Mouse (Mus musculus) Muller cell, postnatal 12 days (primary cell): Measurements from ENCODE around the gene H2-DMb2.

ENCODE experiments used
- DNase-seq: peaks from one replicate; pipeline ENCODE4 v3.0.0-alpha.2; 2015; ENCODE audit errors: inconsistent ontology term

H2-DMb2 gene

DNA sequence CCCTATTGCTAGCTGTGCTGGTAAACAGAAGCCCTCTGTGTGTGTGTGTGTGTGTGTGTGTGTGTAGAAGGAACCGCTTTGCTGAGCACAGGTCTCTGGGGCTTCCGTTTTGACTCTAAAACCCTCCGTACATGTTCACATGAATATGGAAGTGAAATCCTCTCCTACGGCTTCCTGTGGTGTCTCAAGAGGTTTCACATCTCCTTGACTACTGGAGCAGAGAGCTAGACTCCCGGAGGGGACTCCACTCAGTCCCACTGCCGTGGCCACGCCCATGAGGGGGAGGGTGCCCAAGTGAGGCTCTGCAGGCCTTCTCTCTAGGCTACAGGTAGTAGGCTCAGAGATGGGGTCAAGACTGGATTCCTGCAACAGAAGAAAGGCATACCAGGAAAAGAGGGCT lies at the start of gene H2-DMb2:
TSS of gene H2-DMb2 (plus strand) at position 275 of the 400 bp plus-strand sequence.
- no peak for DNase-seq

GRCm38 (mm10) chr17:34094283-34095035 lies 48.6 kb upstream of the H2-DMb2 start:
- no peak for DNase-seq

GRCm38 (mm10) chr17:34096497-34097010 lies 46.6 kb upstream of the H2-DMb2 start:
- no peak for DNase-seq

- no peak for DNase-seq
Measured at GRCm38 (mm10) chr17:34097272-34097671, 45.8 kb upstream of the H2-DMb2 start.

GRCm38 (mm10) chr17:34098709-34099479 lies 44.2 kb upstream of the H2-DMb2 start:
- DNase-seq: no peak

- DNase-seq: no peak
Measured at GRCm38 (mm10) chr17:34099531-34099930, 43.6 kb upstream of the H2-DMb2 start.

GRCm38 (mm10) chr17:34101185-34101584 lies 41.9 kb upstream of the H2-DMb2 start:
- DNase-seq: no peak

DNA sequence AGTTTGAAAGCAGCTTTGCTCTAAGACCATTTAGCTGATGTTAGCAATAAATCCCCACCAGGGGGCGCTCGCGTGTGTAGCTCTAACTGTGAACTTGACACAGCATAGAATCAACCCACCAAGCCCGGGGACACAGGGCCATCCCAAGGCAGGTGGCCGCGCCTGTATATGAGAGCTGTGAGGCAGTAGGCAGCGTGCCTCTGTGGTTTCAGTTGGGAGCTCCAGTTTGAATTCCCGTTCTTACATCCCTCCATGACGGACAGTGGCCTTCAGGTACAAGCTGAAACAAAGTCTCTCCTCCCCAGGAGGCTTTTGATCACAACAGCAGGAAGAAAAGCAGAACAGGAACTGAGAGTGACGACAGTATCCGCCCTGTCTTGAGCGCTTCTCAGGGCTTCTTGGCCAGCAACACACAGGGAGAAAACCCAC lies 41.5 kb upstream of the H2-DMb2 start:
- DNase-seq: peak; percentile 94

DNA sequence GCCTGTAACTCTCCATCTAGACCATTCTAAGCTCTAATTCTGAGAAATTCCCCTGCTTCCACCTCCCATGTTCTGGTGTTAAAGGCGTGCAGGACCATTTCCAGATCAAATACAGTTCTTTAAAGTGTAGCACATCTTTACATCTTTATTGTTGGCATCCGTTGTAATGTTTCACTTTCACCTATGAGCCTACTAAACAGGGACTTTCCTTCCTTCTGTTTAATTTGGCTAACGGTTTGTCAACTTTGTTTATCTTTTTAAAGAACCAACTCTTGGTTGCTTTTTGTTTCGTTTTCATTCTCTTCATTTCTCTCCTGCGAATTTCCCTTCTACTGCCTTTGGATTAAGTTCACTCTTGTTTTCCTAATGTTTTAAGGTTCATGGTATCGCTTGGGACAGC lies 40.3 kb upstream of the H2-DMb2 start:
- DNase-seq: no peak

DNA sequence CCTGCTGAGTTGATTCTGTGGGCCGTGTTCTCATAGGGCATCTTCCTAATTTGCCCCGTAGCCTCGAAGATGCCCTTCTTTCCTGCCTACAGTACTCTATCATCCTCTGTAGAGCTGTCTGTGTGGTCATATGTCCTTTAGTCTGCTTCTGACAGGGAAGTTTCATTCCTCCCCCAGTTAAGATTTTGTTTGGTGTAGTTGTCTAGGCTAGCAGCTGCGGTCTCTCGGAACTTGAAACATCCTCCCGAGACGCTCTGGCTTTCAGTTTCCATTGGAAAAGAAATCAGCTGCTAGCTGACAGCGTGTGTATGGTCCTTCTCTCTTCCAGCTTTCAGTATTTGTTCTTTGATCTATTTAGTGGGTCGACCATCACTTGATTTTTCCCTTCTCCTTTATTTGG lies 38.3 kb upstream of the H2-DMb2 start:
- DNase-seq: no peak

DNA sequence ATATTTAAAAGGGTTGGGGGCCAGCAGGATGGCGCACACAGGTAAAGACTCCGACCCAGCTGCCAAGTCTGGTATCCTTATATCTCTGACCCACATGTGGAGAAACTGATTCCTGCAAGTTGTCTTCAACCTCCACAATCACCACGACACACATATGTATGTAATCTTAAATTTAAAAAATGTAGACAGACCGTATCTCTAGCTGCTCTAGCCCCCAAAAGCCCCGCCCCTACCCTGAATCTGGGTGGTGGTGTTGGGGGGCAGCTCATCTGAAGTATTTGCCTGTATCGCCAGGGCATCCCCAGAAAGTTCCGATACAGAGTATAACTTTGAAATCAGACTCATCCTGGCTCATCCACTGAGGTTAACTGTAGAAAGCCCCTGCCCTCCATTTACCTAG lies 36.6 kb upstream of the H2-DMb2 start:
- no peak for DNase-seq

GRCm38 (mm10) chr17:34107109-34107867 lies 35.8 kb upstream of the H2-DMb2 start:
- no peak for DNase-seq

GRCm38 (mm10) chr17:34108460-34108859 lies 34.6 kb upstream of the H2-DMb2 start:
- no peak for DNase-seq

- peak; percentile 17 for DNase-seq
Measured at GRCm38 (mm10) chr17:34109038-34109805, 33.9 kb upstream of the H2-DMb2 start.

DNA sequence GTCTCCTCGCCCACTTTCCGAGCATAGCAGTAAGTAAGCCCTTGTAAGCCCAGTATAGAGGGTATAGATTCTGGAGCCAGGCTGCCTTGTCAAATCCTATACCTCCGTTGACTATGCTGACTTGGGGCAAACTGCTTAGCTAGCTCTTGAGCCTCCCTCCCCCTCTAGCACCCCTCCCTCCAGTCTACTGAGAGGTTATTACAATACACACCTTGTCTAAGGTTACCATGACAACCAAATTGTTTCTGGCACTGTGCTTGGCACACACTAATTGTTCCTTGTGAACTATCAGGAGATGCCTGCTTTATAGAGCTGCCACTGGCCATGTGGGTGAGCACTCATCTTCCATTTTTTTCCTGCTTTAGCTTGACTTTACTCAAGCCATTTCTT lies 33.3 kb upstream of the H2-DMb2 start:
- peak; percentile 17 for DNase-seq

GRCm38 (mm10) chr17:34110309-34110708 lies 32.8 kb upstream of the H2-DMb2 start:
- no peak for DNase-seq

- no peak for DNase-seq
Measured at GRCm38 (mm10) chr17:34114114-34114513, 29.0 kb upstream of the H2-DMb2 start.

DNA sequence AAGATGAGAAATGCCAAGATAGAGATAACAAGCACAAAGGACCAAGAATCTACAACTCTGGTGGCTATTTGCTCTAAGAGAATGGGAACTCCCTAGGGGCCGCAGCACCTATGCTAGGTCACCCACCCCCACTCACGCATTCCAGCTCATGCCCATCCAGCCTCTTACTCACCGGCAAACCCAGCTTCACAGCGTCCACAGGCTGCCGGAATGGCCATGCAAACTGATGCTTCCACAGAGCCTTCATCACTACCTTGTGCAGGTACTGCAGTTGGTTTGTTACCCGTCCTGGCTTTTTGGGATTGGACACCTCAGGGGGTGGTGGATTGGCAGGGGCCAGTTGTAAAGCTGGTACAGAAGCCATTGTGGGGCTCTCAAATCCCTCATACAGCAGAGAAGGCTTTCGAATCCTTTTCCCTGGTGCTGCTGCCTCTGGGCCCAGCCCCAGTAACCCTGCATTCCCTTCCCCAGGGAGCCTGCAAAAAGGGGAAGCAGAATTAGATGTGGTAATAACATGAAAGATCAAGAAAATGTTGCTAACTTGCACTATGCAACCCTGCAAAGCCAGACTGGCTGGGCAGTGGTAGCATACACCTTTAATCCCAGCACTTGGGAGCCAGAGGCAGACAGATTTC lies 26.3 kb upstream of the H2-DMb2 start:
- DNase-seq: peak; percentile 14

- peak; percentile 63 for DNase-seq
Measured at GRCm38 (mm10) chr17:34117421-34118112, 25.5 kb upstream of the H2-DMb2 start.
